Mouse (Mus musculus) forebrain, embryonic 12.5 days (tissue): ENCODE results near the gene Igf2r. TPM values are rescaled to one million over a fixed set of nuclear protein-coding genes. Genes with fewer than 3 reads are reported as not detected.

ENCODE experiments used
- ATAC-seq: fragments of 200-750 bp; cut with Nextera tagmentation; 2 replicates; pipeline ENCODE4 v1.8.0; 2017; ENCODE audit warnings: moderate TSS enrichment; ENCODE audit not compliant: low FRiP score
- H3K27ac ChIP-seq: fragments of 300-500 bp; sonication (generic); 2 replicates; pipeline ENCODE4 v1.5.1; 2016; ENCODE audit warnings: mild to moderate bottlenecking
- H3K27me3 ChIP-seq: fragments of 300-500 bp; sonication (generic); 2 replicates; pipeline ENCODE4 v1.6.1; 2016; ENCODE audit warnings: mild to moderate bottlenecking
- H3K36me3 ChIP-seq: fragments of 300-500 bp; sonication (generic); replicated peaks from 2 replicates; pipeline ENCODE4 v1.6.1; 2016; ENCODE audit warnings: mild to moderate bottlenecking
- H3K4me1 ChIP-seq: fragments of 300-500 bp; sonication (generic); 2 replicates; pipeline ENCODE4 v1.6.1; 2016
- H3K4me2 ChIP-seq: fragments of 300-500 bp; sonication (generic); 2 replicates; pipeline ENCODE4 v1.6.1; 2016; ENCODE audit warnings: mild to moderate bottlenecking, moderate library complexity
- H3K4me3 ChIP-seq: fragments of 300-500 bp; sonication (generic); replicated peaks from 2 replicates; pipeline ENCODE4 v1.5.1; 2016; ENCODE audit warnings: mild to moderate bottlenecking
- H3K9ac ChIP-seq: fragments of 300-500 bp; sonication (generic); 2 replicates; pipeline ENCODE4 v1.6.1; 2016; ENCODE audit warnings: mild to moderate bottlenecking
- H3K9me3 ChIP-seq: fragments of 300-500 bp; sonication (generic); 2 replicates; pipeline ENCODE4 v1.6.1; 2016
- WGBS: fragments of 180-500 bp; shearing (Covaris S2); methylation state at CpG from one replicate; pipeline ENCODE4 v1.1.7; 2016; 5-methylcytosine and 5-hydroxymethylcytosine counted together
- polyA plus RNA-seq: library from polyadenylated mRNA; unstranded; fragments of >200 nt; fragmentation: Nextera tagmentation; extraction: Ambion mirVana; gene quantifications from 2 replicates; pipeline ENCODE4 v1.2.1, GENCODE M21; 2016

Igf2r gene
- polyA plus RNA-seq, 1 experiment from 2014 or later, result 22.7 TPM

- Histone ChIP-seq H3K36me3 (peaks cover 83% of the 10 kb centered on the region), H3K9me3 (no peaks in the 10 kb centered on the region), H3K4me1 (no peaks in the 10 kb centered on the region), H3K27ac (no peak overlapping the region), H3K27me3 (no peaks in the 10 kb centered on the region), H3K4me3 (no peak overlapping the region), H3K9ac (no peak overlapping the region), H3K4me2 (no peak overlapping the region)
- 88% methylated on average over 7 of the region's 7 CpGs for WGBS
- ATAC-seq, result no peak
These were observed 51.2 kb downstream of the Igf2r start for GRCm38 (mm10) chr17:12718251-12718650.

GRCm38 (mm10) chr17:12717445-12717844 lies 52.0 kb downstream of the Igf2r start:
- no peak overlapping the region for H3K9ac ChIP-seq
- H3K4me3 ChIP-seq, result no peak overlapping the region
- no peak overlapping the region for H3K27ac ChIP-seq
- WGBS, result 93% methylated on average over 4 of the region's 4 CpGs
- ATAC-seq, result no peak
- no peaks in the 10 kb centered on the region for H3K27me3 ChIP-seq
- peaks cover 87% of the 10 kb centered on the region for H3K36me3 ChIP-seq
- H3K9me3 ChIP-seq, result no peaks in the 10 kb centered on the region
- no peaks in the 10 kb centered on the region for H3K4me1 ChIP-seq
- no peak overlapping the region for H3K4me2 ChIP-seq

DNA sequence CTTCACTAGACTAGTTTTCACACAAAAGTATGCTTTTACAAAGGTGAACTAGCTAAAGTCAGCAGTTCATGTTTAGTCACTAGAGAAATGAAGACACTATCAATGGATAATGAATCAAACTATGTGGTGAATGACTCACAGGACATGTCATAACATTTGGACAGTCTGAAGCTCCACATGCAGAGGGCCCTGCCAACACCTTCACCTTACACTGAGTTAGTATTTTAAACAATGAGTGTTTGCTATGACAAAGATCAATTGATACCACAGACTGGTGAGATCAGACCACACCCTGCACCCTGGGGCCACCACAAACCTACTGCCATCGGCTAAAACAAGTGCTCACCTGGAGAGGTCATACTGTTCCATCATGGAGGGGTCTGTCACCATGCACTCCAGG lies 54.4 kb downstream of the Igf2r start:
- Histone ChIP-seq H3K36me3 (peaks cover 95% of the 10 kb centered on the region), H3K4me2 (no peak overlapping the region), H3K9ac (no peak overlapping the region), H3K9me3 (no peaks in the 10 kb centered on the region), H3K27ac (no peak overlapping the region), H3K27me3 (no peaks in the 10 kb centered on the region), H3K4me1 (no peaks in the 10 kb centered on the region), H3K4me3 (no peak overlapping the region)
- no peak for ATAC-seq
- WGBS, result 88% methylated on average over 1 of the region's 1 CpGs

DNA sequence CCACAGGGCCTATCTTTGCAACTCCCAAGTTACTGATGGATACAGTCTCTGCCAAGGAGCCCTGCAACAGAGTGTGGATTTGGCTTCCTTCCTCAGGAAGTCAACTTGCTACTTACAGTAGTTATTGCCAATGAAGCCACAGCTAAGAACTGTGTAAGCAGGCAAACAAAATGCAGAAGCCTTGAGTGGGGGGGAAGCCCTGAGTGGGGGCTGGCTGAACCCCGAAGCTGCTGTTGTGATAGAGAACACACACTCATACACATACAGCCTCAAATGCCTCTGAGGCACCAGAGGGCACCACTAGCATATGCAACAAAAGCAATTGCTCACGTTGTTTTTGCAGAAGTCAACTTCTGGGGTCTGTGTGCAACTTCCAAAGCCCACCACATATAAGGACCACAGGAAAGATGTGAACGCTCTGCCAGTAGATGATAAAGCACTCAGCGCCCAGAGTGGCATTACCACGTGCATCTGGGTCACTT lies 55.3 kb downstream of the Igf2r start:
- H3K4me1 ChIP-seq, result no peaks in the 10 kb centered on the region
- H3K36me3 ChIP-seq, result peaks cover 93% of the 10 kb centered on the region
- no peak overlapping the region for H3K9ac ChIP-seq
- H3K9me3 ChIP-seq, result no peaks in the 10 kb centered on the region
- WGBS, result 90% methylated on average over 5 of the region's 5 CpGs
- no peak overlapping the region for H3K27ac ChIP-seq
- H3K4me3 ChIP-seq, result no peak overlapping the region
- no peak for ATAC-seq
- H3K4me2 ChIP-seq, result no peak overlapping the region
- no peaks in the 10 kb centered on the region for H3K27me3 ChIP-seq

DNA sequence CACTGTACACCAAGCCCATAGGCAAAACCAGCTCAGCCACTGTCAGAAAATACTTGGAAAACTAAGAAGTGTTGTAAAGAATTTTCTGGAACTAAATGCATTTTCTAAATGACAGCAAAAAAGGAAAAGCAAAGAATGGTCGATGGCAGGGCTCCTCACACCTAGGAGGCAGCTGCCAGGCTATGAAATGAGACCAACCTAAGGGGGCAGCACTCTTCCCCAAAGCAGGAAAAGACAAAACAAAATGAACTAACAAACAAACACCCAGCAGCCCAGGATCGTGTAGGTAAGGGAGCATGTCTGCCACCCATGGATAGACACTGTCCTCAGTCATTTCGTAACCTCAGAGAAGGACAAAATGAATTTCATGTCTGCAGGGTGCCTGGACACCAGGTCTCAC lies 56.5 kb downstream of the Igf2r start:
- no peaks in the 10 kb centered on the region for H3K4me1 ChIP-seq
- H3K27me3 ChIP-seq, result no peaks in the 10 kb centered on the region
- H3K36me3 ChIP-seq, result peaks cover 92% of the 10 kb centered on the region
- no peak overlapping the region for H3K4me2 ChIP-seq
- no peak overlapping the region for H3K9ac ChIP-seq
- no peak for ATAC-seq
- no peaks in the 10 kb centered on the region for H3K9me3 ChIP-seq
- H3K27ac ChIP-seq, result no peak overlapping the region
- 87% methylated on average over 3 of the region's 3 CpGs for WGBS
- H3K4me3 ChIP-seq, result no peak overlapping the region

DNA sequence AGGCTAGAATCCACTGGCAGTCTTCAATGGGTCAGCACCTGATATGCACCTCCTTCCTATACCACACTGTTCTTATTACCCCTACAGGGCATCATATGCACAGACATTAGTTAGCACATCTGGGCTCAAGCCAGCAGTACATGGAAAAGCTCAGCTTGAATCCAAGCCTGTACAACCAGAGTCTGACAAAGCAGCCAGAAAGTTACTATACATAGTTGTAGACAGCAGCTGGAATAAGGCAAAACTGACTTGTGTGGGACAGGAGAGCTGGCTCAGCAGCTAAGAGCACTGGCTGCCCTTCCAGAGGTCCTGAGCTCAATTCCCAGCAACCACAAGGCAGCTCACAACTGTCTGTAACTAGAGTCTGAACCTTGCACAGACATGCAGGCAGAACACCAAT lies 57.3 kb downstream of the Igf2r start:
- no peak overlapping the region for H3K4me3 ChIP-seq
- no peaks in the 10 kb centered on the region for H3K27me3 ChIP-seq
- ATAC-seq, result no peak
- H3K27ac ChIP-seq, result no peak overlapping the region
- H3K36me3 ChIP-seq, result peaks cover 88% of the 10 kb centered on the region
- no peak overlapping the region for H3K9ac ChIP-seq
- no peaks in the 10 kb centered on the region for H3K4me1 ChIP-seq
- no peaks in the 10 kb centered on the region for H3K9me3 ChIP-seq
- no peak overlapping the region for H3K4me2 ChIP-seq

GRCm38 (mm10) chr17:12710976-12711375 lies 58.5 kb downstream of the Igf2r start:
- no peak overlapping the region for H3K4me3 ChIP-seq
- H3K4me2 ChIP-seq, result no peak overlapping the region
- 90% methylated on average over 2 of the region's 2 CpGs for WGBS

DNA sequence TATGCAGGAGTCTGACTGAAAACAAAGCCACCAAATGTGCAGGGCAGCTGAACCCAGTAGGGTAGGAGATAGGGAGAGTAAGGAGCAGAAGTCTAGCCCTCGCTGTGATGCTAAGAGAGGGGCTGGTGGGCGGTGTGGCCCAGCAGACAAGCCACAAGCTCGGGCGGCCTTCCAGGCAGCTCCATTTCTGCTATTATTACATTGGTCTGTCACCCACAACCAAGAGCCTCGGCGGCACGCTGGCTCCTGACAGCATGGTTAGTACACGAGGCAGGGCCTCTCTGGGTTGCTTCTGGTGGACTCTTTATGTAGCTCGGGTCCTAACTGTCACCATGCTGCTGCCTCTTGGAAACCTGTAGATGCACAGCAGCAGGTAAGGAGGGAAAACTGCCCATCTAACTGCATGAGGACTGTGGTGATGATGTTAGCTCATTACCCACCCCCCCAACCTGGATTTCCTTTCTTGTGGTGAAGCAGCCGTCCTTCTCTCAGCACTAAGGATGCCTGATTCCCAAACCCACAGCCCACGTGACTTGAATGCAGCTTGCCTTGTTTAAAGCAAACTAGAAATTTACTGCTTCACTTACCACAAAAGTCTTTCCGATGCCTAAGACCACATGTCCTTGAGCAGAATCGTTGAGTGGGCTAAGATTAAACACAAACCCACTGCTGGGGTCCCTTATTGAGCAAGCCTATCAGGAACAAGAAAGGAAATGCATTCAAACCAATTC lies 59.2 kb downstream of the Igf2r start:
- Histone ChIP-seq H3K27ac (no peak overlapping the region), H3K27me3 (no peaks in the 10 kb centered on the region), H3K4me3 (no peak overlapping the region), H3K4me1 (no peaks in the 10 kb centered on the region), H3K9ac (no peak overlapping the region), H3K4me2 (no peak overlapping the region), H3K9me3 (no peaks in the 10 kb centered on the region), H3K36me3 (peaks cover 81% of the 10 kb centered on the region)
- WGBS, result 82% methylated on average over 13 of the region's 13 CpGs
- no peak for ATAC-seq

More at GRCm38 (mm10) chr17:12710976-12711375, 58.5 kb downstream of the Igf2r start:
- no peaks in the 10 kb centered on the region for H3K9me3 ChIP-seq
- H3K36me3 ChIP-seq, result peaks cover 82% of the 10 kb centered on the region
- H3K4me1 ChIP-seq, result no peaks in the 10 kb centered on the region
- no peak for ATAC-seq
- H3K9ac ChIP-seq, result no peak overlapping the region
- no peaks in the 10 kb centered on the region for H3K27me3 ChIP-seq
- H3K27ac ChIP-seq, result no peak overlapping the region

- no peaks in the 10 kb centered on the region for H3K27me3 ChIP-seq
- H3K27ac ChIP-seq, result no peak overlapping the region
- peaks cover 81% of the 10 kb centered on the region for H3K36me3 ChIP-seq
- ATAC-seq, result no peak
- 91% methylated on average over 3 of the region's 3 CpGs for WGBS
- H3K9me3 ChIP-seq, result no peaks in the 10 kb centered on the region
- no peaks in the 10 kb centered on the region for H3K4me1 ChIP-seq
- no peak overlapping the region for H3K4me3 ChIP-seq
- no peak overlapping the region for H3K4me2 ChIP-seq
- no peak overlapping the region for H3K9ac ChIP-seq
These were observed 61.1 kb downstream of the Igf2r start for GRCm38 (mm10) chr17:12708398-12708797.

DNA sequence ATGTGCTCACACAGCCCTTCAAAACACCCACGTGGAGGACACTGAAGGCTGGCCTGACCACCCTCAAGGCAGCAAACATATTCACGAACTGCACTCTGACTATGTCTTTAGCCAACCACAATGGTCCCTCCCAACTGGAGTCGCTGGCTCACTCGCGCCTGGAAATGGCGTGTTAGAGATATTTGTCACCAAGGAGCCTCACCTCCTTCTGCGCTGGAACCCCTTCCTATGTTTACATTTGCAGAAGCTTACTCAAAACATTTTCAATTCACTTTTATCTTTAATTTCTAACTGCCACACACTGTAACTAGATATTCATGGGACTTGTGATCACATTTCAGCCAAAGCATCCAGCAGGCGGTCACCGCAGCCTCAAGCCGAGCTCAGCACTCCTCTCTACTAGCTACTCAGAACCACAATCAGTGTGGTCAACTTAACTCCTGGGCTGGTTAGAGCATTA lies 62.8 kb downstream of the Igf2r start:
- peaks cover 83% of the 10 kb centered on the region for H3K36me3 ChIP-seq

GRCm38 (mm10) chr17:12702901-12703300 lies 66.6 kb downstream of the Igf2r start:
- no peak overlapping the region for H3K4me2 ChIP-seq
- no peak for ATAC-seq
- H3K36me3 ChIP-seq, result peaks cover 90% of the 10 kb centered on the region
- no peaks in the 10 kb centered on the region for H3K4me1 ChIP-seq
- H3K9me3 ChIP-seq, result no peaks in the 10 kb centered on the region
- WGBS, result 95% methylated on average over 5 of the region's 5 CpGs
- no peak overlapping the region for H3K4me3 ChIP-seq
- H3K27ac ChIP-seq, result no peak overlapping the region
- no peak overlapping the region for H3K9ac ChIP-seq
- H3K27me3 ChIP-seq, result no peaks in the 10 kb centered on the region

More for the DNA sequence above, 62.8 kb downstream of the Igf2r start:
- Histone ChIP-seq H3K27me3 (no peaks in the 10 kb centered on the region), H3K9me3 (no peaks in the 10 kb centered on the region), H3K4me2 (no peak overlapping the region), H3K27ac (no peak overlapping the region), H3K4me3 (no peak overlapping the region), H3K4me1 (no peaks in the 10 kb centered on the region), H3K9ac (no peak overlapping the region)
- ATAC-seq, result no peak
- 92% methylated on average over 10 of the region's 10 CpGs for WGBS

DNA sequence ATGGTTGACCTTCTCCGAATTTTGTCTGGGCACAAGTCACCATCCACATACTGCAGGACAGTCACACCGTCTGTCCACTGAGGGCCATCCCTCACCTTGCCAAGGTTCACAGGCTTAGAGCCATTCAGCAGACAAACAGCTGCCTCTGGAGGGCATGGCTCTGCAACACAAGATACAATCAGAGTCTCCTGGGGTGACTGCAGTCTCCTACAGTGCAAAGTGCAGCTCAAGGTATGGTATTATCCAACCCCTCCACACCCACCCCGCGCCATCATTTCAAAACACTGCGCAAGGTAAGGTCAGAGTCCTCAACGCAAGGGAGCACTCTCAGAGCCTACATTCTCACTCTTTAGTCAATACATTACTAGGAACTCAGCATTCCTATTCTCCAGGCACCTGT lies 69.1 kb downstream of the Igf2r start:
- Histone ChIP-seq H3K9ac (no peak overlapping the region), H3K36me3 (peaks cover 98% of the 10 kb centered on the region), H3K27ac (no peak overlapping the region), H3K9me3 (no peaks in the 10 kb centered on the region), H3K4me2 (no peak overlapping the region), H3K27me3 (no peaks in the 10 kb centered on the region), H3K4me1 (no peaks in the 10 kb centered on the region), H3K4me3 (no peak overlapping the region)
- 93% methylated on average over 6 of the region's 6 CpGs for WGBS
- no peak for ATAC-seq

DNA sequence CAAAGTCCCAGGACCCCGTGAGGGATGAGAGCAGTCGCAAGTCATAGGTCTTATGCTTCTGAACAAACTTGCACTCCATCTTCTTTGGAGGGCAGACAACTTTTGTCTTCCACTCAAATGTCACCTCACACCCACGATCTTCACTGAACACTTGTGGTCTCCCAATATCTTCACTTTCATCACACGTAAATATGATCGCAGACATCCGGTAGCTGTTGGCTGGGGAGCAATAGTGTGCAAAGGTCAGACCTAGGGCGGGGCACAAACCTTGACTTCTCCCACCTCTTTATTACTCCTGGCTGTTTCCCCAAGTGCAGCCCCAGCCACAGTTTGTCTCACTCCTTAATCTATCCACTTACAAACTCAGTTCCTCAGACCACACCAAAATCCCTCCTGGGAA lies 77.6 kb downstream of the Igf2r start:
- H3K4me1 ChIP-seq, result no peaks in the 10 kb centered on the region
- no peaks in the 10 kb centered on the region for H3K9me3 ChIP-seq
- H3K27me3 ChIP-seq, result no peaks in the 10 kb centered on the region
- no peak overlapping the region for H3K27ac ChIP-seq
- H3K36me3 ChIP-seq, result peaks cover 92% of the 10 kb centered on the region
- no peak overlapping the region for H3K4me3 ChIP-seq
- H3K9ac ChIP-seq, result no peak overlapping the region
- no peak for ATAC-seq
- H3K4me2 ChIP-seq, result no peak overlapping the region
- 93% methylated on average over 7 of the region's 7 CpGs for WGBS
